Mouse (Mus musculus) thymus, postnatal 0 days (tissue): ENCODE results near the gene Dip2a. TPM values are rescaled to one million over a fixed set of nuclear protein-coding genes. Genes with fewer than 3 reads are reported as not detected.

Experiments used
- DNase-seq: peaks from one replicate; pipeline ENCODE4 v3.0.0-alpha.2; 2015; ENCODE audit warnings: low spot score
- polyA plus RNA-seq: library from polyadenylated mRNA; unstranded; fragments of >200 nt; fragmentation: Nextera tagmentation; extraction: Ambion mirVana; gene quantifications from 2 replicates; pipeline ENCODE4 v1.2.1, GENCODE M21; 2015

The Dip2a gene
- polyA plus RNA-seq, 1 experiment from 2014 or later: 2.2 TPM

DNA sequence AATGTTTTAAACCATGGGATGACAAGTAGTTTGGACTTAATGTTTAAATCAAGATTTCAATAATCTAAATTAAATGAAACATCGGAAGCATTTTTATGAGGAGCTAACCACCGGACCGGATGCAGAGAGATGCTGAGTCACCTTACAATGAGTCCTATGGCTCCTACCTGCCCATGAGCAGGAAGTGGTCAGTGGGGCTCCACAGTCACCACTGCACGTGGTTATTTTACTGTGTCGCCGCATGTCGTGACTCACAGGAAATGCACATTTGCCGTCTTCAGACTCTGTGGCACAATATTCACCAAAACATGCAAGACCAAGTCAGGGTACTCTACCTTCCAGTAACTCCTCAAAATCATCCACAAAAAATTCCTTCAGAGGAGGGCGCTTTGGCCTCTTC, 38.4 kb downstream of the Dip2a start:
- peak; percentile 45 for DNase-seq

GRCm38 (mm10) chr10:76300133-76300532, 45.0 kb downstream of the Dip2a start:
- DNase-seq: no peak

- DNase-seq: no peak
Observed at GRCm38 (mm10) chr10:76293222-76293621, 51.9 kb downstream of the Dip2a start.

DNA sequence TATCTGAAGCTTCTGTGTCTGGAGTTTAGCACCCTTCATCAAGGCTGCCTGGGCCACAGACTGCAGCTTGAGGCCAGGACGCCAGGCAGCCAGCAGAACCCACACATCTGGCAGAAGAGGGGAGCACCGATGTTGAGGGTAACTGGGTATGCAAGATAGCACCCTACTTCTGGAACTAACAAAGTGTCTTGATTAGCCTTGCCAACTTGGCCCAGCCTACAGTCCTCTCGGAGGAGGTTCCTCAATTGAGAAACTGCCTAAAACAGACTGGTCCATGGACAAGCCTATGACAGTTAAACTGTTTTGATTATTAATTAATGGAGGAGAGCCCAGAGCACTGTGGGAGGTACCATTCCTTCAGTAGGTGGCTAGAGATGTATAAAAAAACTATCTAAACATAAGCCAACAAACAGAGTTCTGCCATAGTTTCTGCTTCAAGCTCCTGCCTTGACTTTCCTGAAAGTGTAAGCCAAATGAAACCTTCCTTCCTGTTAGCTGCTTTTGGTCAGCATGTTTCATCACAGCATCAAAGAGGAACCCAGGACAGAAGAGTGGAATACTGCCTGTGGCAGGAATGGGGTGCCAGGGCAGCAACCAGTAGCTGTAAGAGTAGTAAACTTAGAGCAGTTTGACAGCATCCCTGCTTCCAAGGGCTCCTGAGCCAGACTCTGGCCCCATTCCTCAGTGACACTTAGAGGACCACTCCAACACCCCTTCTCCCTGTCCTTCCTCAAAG, 55.0 kb downstream of the Dip2a start:
- no peak for DNase-seq

- DNase-seq: no peak
Observed at GRCm38 (mm10) chr10:76289052-76289451, 56.0 kb downstream of the Dip2a start.

- DNase-seq: no peak
Observed at GRCm38 (mm10) chr10:76288268-76288993, 56.7 kb downstream of the Dip2a start.

DNA sequence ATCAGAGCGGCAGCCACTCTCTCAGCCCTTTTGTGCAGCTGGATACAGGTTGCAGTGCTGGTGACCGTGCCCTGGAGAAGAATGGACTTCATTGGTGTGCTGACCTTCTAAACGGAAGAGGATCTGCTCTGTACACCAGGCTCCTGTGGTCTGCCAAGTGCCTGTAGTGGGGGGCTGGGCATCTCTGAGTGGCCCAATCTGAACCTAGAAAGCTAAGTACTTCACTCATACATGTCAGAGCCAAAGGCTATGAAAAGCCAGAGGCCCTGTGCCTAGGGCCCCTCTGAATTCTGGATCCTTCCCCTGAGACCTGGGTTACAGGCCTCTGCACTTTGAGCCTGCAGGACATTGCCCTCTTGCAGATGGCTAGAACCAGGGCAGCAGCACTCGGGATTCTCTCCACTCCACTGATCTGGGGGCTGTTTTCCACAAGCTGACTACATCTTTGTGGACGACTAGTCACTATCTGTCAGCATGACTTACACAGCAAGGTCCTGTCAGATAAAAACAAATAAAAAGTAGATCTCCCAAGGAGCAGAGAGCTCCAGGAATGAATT, 66.5 kb downstream of the Dip2a start:
- DNase-seq: no peak

DNA sequence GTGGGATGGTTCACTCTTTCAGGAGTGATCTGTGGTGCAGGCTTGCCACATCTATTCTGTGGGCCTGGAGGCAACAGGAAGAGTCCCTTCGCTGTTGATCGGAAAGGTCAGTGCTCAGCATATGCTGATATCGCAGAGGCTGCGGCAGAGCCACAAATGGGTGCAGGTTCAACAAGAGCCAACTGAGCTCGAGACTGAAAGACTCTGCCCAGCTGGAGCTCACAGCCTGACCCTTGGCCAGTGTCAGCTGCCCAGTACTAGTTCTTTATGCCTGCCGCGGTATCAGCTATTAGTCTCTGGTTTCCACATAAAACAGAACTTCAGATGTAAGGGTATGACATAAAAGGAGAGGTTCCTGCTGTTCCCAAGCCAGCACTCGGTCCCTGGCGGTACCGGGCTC, 69.8 kb downstream of the Dip2a start:
- no peak for DNase-seq

DNA sequence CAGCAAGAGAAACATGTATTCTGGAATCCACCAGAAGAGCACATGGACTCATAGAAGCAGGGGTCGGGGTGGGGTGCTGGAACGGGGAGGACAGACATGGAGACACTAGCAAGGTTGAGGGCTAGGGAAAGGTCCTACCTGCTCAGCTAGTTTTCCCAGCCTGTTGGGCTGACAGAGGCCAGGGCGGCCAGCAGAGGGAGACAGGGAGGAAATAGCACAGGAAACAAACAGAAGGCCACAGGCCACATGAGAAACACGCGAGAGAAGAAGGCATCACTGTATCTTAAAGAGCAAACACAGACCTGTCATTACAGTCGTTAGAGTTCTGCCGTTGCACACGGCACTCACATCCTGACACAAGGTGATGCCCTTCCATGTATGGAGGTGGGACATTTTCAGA, 73.9 kb downstream of the Dip2a start:
- peak; percentile 65 for DNase-seq

- no peak for DNase-seq
Observed at GRCm38 (mm10) chr10:76262431-76262830, 82.7 kb downstream of the Dip2a start.

GRCm38 (mm10) chr10:76261447-76261846, 83.6 kb downstream of the Dip2a start:
- no peak for DNase-seq

GRCm38 (mm10) chr10:76260358-76261059, 84.6 kb downstream of the Dip2a start:
- no peak for DNase-seq

DNA sequence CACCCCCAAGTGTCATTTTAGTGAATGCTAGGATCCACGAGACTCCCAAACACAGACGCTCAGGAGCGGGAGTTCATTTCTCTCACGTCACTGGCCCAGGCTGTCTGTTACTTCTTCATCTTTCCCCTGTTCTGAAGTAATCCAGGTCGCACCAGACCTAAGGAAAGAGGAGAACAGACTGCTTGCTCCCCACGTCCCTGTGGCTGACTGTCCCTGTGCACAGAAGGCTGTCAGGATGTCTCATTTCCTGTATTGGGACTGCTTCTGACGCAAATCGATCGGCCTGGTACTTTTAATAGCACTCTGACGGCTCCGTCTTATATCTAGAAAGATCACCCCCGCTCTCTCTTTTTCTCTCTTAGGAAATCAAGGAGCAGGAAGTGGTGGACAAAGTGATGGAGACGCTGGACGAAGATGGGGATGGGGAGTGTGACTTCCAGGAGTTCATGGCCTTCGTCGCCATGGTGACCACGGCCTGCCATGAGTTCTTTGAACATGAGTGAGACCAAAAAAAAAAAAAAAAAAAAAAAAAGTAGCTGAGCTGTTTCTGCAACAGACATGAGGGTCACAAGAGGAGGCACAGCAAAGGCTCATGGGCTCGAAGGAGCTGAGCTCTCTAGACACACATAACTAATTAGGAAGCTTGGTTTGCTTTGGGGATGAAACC, 85.4 kb downstream of the Dip2a start:
- DNase-seq: no peak

DNA sequence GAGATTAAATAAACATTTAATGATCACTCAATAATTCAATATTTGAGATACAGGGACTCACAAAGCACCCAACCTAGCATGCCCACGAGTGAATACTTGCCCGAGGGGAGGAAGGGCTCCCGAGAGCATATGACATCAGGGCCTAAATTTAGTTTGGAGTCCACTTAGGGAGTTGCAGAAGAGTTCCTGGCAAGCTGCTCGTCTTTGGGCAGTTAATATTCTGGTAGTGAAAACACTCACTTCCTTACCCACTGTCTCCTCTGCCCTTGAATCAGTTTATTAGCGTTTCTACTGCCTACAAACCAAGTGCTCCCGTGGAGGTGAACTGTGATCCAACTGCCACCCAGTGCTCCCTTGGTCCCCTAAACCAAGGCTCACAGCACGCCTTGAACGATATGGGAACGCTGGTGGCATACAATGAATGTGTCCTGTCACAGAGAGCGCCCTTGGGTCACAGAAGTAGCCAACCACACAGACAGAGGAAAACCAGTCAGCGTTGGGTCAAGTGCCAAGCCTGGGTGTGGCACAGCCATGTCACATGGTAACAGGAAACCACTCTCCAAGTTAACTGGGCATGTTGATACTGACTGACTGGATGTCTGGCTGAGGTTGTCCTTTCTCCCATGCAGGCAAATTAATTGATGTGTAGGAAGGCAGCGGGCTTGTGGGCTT, 87.2 kb downstream of the Dip2a start:
- DNase-seq: no peak

DNA sequence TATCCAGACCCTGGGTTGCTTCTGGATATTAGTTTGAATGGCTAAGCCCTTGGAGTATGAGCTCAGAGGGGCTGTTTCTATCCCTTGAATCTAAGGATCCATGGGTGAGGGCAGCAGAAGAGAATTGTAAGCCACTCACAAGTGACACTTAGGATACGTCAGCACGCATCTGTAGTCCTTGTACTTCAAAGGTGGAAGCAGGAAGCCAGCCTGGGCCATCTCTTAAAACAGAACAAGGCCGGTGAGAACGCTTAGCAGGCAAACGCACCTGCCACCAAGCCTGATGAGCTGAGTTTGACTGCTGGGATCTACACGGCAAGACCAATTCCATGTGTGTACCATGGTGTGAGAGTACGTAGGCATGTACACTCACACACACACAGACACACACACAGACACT, 87.9 kb downstream of the Dip2a start:
- DNase-seq: peak; percentile 63

DNA sequence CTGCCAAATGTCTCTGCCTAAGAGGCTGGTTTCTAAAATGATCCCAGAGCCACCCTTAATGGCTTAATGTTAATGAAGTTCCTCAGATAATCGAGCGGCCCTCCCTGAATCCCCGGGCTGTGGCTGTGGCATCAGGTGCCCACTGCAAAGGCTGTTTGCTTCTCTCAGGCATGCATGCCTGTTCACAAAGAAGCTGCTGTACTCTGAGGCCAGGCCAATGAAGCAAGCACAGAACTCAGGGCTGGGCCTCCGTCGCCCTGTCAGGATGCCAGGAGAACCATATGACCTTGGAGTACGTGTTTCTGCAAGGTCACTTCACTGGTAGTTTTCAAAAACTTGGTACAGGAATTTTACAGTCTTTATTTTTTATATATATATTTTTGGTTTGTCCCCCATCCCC, 89.5 kb downstream of the Dip2a start:
- no peak for DNase-seq

DNA sequence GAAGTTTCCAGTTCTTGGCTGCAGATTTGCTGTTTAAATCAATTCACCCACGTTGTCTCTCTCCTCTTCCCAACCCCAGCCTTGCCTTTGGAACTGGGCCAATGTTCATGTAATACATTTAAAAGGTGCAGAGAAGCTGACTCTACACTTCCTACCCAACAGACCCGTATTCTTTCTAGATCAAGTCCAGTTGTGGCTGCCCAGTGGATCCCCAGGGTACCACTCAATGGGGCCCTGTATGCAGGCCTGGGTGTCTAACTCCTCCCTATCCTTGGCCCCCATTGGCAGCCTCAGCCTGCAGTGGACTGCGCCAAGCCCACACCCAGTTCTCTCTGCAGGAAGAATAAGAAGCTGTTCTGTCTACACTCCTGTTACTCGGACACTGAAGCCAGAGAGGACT, 91.6 kb downstream of the Dip2a start, which contains the start of gene S100b:
Gene S100b (plus strand): TSS at position 318 of the 400 bp plus-strand sequence.
- DNase-seq: no peak

DNA sequence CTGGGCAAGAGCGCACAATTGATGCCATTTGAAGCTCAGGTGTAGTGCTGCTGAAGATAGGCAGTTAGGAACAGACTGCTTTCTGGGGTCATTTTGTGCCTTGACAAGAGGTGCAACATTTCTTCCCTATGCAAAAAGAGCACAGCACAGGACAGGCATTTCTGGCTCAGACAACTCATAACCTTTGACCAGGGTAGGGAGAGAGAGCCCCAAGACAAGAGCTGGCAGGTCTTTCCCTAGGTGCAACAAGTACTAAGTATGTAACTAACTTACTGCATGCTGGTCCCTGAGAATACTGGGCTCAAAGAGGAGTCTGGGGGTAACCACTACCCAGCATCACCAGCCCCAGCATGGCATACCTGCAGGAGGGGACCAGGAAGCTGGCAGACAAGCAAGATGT, 92.0 kb downstream of the Dip2a start:
- DNase-seq: no peak

GRCm38 (mm10) chr10:76250870-76251269, 94.2 kb downstream of the Dip2a start:
- no peak for DNase-seq

DNA sequence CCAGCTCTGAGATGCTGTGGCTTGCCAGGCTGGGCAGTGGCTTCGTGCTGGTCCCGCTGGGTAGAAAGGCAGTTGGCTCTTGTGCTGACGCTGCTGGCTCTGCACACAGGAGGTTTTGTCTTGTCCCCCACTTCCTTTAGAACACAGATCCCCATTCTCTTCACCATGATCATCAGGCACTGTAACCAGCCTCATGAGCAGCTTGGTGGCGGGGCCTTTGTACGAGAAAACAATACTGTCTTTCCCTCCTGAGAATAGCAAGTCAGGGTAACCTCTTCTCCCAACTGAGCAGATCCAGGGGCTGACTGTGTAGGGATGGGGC, 96.5 kb downstream of the Dip2a start:
- no peak for DNase-seq
